Mouse (Mus musculus) E14TG2a.4 (cell line): ENCODE data around the gene Tnks2.

Source experiments
- CTCF ChIP-seq: conservative IDR thresholded peaks from 2 replicates; pipeline ENCODE4 v1.5.1; 2014; ENCODE audit warnings: low read length
- NANOG ChIP-seq: IDR thresholded peaks from 2 replicates; pipeline ENCODE4 v1.6.1; 2014; ENCODE audit warnings: borderline replicate concordance, low read length, mixed read lengths

GRCm38 (mm10) chr19:36926553-36927236 is 92.7 kb downstream of the Tnks2 start:
- no peak for TF ChIP-seq CTCF
- TF ChIP-seq NANOG, result no peak
